9 mouse cellular contexts compared by ENCODE assay signal in genomic region chr17:56304718-56305117, GRCm38 (mm10). TPM values are rescaled to one million over a fixed set of nuclear protein-coding genes. Genes with fewer than 3 reads are reported as not detected.
DNase-seq lines count a peak whose midpoint lies in the region; ATAC-seq and TF ChIP-seq lines count a peak whose summit lies in the region.
"Had no signal": no experiment of that assay in that cellular context is flagged by ENCODE, and none has a peak within 500 bp of the region (broad histone marks: within the 10 kb centered on the region; RNA-seq: fewer than 3 reads in every experiment).

No protein-coding gene starts in this region.

- no peaks in the 10 kb centered on the region for H3K27me3 ChIP-seq in embryonic facial prominence, embryonic 12.5 days
- no peaks in the 10 kb centered on the region for H3K27me3 ChIP-seq in intestine, embryonic 16.5 days (replicated peaks; ENCODE audit: control insufficient read depth, insufficient read depth, low read length)
- no peaks in the 10 kb centered on the region for H3K27me3 ChIP-seq in neural tube, embryonic 12.5 days (replicated peaks)

- H3K4me1 ChIP-seq in embryonic facial prominence, embryonic 12.5 days, result peaks cover 34% of the 10 kb centered on the region
- H3K4me1 ChIP-seq in intestine, embryonic 16.5 days (ENCODE audit: control insufficient read depth, insufficient read depth, low read length), result peaks cover 39% of the 10 kb centered on the region
- H3K4me1 ChIP-seq in neural tube, embryonic 12.5 days, result peaks cover 38% of the 10 kb centered on the region

- peak overlapping the region; percentile 68; the same call in 1 of the 2 replicates for H3K4me3 ChIP-seq in layer of hippocampus, adult 2 months
- H3K4me3 ChIP-seq in embryonic facial prominence, embryonic 12.5 days, result peak overlapping the region; percentile 79
- H3K4me3 ChIP-seq in intestine, embryonic 16.5 days (ENCODE audit: low read length), result peak overlapping the region; percentile 77
- H3K4me3 ChIP-seq in neural tube, embryonic 12.5 days, result peak overlapping the region; percentile 79

- H3K36me3 ChIP-seq in embryonic facial prominence, embryonic 12.5 days, result peaks cover 37% of the 10 kb centered on the region
- no peaks in the 10 kb centered on the region for H3K36me3 ChIP-seq in intestine, embryonic 16.5 days (ENCODE audit: control insufficient read depth, insufficient read depth, low read length)
- peaks cover 16% of the 10 kb centered on the region; the same call in 1 of the 2 replicates for H3K36me3 ChIP-seq in neural tube, embryonic 12.5 days

- H3K4me2 ChIP-seq in embryonic facial prominence, embryonic 12.5 days (replicated peaks), result peak overlapping the region; percentile 95
- H3K4me2 ChIP-seq in intestine, embryonic 16.5 days (ENCODE audit: low read depth, low read length), result peak overlapping the region; percentile 93
- H3K4me2 ChIP-seq in neural tube, embryonic 12.5 days (replicated peaks), result peak overlapping the region; percentile 95

- no peak overlapping the region for H3K27ac ChIP-seq in layer of hippocampus, adult 2 months
- peak overlapping the region; percentile 66; the same call in 1 of the 2 replicates for H3K27ac ChIP-seq in embryonic facial prominence, embryonic 12.5 days
- peak overlapping the region; percentile 58 for H3K27ac ChIP-seq in intestine, embryonic 16.5 days (ENCODE audit: low read length)
- no peak overlapping the region for H3K27ac ChIP-seq in neural tube, embryonic 12.5 days

- 9% methylated on average over 11 of the region's 11 CpGs for WGBS in embryonic facial prominence, embryonic 12.5 days
- 6% methylated on average over 11 of the region's 11 CpGs for WGBS in intestine, embryonic 16.5 days
- WGBS in neural tube, embryonic 12.5 days, result 11% methylated on average over 11 of the region's 11 CpGs

- no peak for ATAC-seq in embryonic facial prominence, embryonic 12.5 days (ENCODE audit: insufficient number of reproducible peaks, insufficient read depth, low FRiP score, low TSS enrichment)
- ATAC-seq in intestine, embryonic 16.5 days, result no peak
- no peak for ATAC-seq in neural tube, embryonic 12.5 days (ENCODE audit: low FRiP score, low read depth)

- no peak for DNase-seq in layer of hippocampus, adult 2 months (ENCODE audit: low spot score in 2 of 2)
- no peak for DNase-seq in layer of hippocampus, adult 9-11 months
- no peak for DNase-seq in MN1 (ENCODE audit: low spot score)
- DNase-seq in ovary, adult 18-20 months (ENCODE audit: low spot score), result no peak
- DNase-seq in urinary bladder, postnatal 14 days (ENCODE audit: low spot score), result no peak

- TF ChIP-seq CTCF in layer of hippocampus, adult 2 months (conservative IDR thresholded peaks at IDR 0.05), result no peak

- peak overlapping the region; percentile 77 for H3K9ac ChIP-seq in embryonic facial prominence, embryonic 12.5 days
- H3K9ac ChIP-seq in intestine, embryonic 16.5 days (ENCODE audit: low read depth, low read length), result peak overlapping the region; percentile 72
- H3K9ac ChIP-seq in neural tube, embryonic 12.5 days, result peak overlapping the region; percentile 71

- no peaks in the 10 kb centered on the region for H3K9me3 ChIP-seq in embryonic facial prominence, embryonic 12.5 days
- H3K9me3 ChIP-seq in intestine, embryonic 16.5 days (ENCODE audit: control insufficient read depth, low read length), result no peaks in the 10 kb centered on the region
- H3K9me3 ChIP-seq in neural tube, embryonic 12.5 days, result no peaks in the 10 kb centered on the region

RNA-seq across cellular contexts. Expression of gene Uhrf1, which starts 1.6 kb away (rescaled TPM):
- 1 to 10 TPM; 1.7 to 2.1 TPM for total RNA-seq in layer of hippocampus, adult 2 months (2021)
- 157 and 160 TPM in 2 replicates for polyA plus RNA-seq in embryonic facial prominence, embryonic 12.5 days (2016; fragmentation: Nextera tagmentation; extraction: Ambion mirVana)
- polyA plus RNA-seq in intestine, embryonic 16.5 days (2015; fragmentation: Nextera tagmentation; extraction: Ambion mirVana), result 103 and 114 TPM in 2 replicates
- 94.7 and 95.2 TPM in 2 replicates for polyA plus RNA-seq in neural tube, embryonic 12.5 days (2016; fragmentation: Nextera tagmentation; extraction: Ambion mirVana)

RNA-seq across cellular contexts. Expression of gene Arrdc5, which starts 4.6 kb away (rescaled TPM):
- not detected for total RNA-seq in layer of hippocampus, adult 2 months (2021)
- polyA plus RNA-seq in embryonic facial prominence, embryonic 12.5 days (2016; fragmentation: Nextera tagmentation; extraction: Ambion mirVana), result not detected in 2 replicates
- not detected in 2 replicates for polyA plus RNA-seq in intestine, embryonic 16.5 days (2015; fragmentation: Nextera tagmentation; extraction: Ambion mirVana)
- polyA plus RNA-seq in neural tube, embryonic 12.5 days (2016; fragmentation: Nextera tagmentation; extraction: Ambion mirVana), result not detected in 2 replicates
- polyA plus RNA-seq: frontal cortex, adult 2 months had no signal

RNA-seq across cellular contexts. Expression of gene Plin3, which starts 12.0 kb away (rescaled TPM):
- total RNA-seq in layer of hippocampus, adult 2 months (2021), result 10 to 100 TPM; 16.8 to 17.2 TPM
- polyA plus RNA-seq in embryonic facial prominence, embryonic 12.5 days (2016; fragmentation: Nextera tagmentation; extraction: Ambion mirVana), result 56.6 and 67.4 TPM in 2 replicates
- polyA plus RNA-seq in intestine, embryonic 16.5 days (2015; fragmentation: Nextera tagmentation; extraction: Ambion mirVana), result 287 and 364 TPM in 2 replicates
- 29.0 and 31.7 TPM in 2 replicates for polyA plus RNA-seq in neural tube, embryonic 12.5 days (2016; fragmentation: Nextera tagmentation; extraction: Ambion mirVana)

RNA-seq across cellular contexts. Expression of gene Kdm4b, which starts 21.1 kb away (rescaled TPM):
- total RNA-seq in layer of hippocampus, adult 2 months (2021), result 10 to 100 TPM; 87.8 to 96.3 TPM
- 54.6 and 58.8 TPM in 2 replicates for polyA plus RNA-seq in embryonic facial prominence, embryonic 12.5 days (2016; fragmentation: Nextera tagmentation; extraction: Ambion mirVana)
- 21.3 and 22.5 TPM in 2 replicates for polyA plus RNA-seq in intestine, embryonic 16.5 days (2015; fragmentation: Nextera tagmentation; extraction: Ambion mirVana)
- 86.1 and 86.7 TPM in 2 replicates for polyA plus RNA-seq in neural tube, embryonic 12.5 days (2016; fragmentation: Nextera tagmentation; extraction: Ambion mirVana)

RNA-seq across cellular contexts. Expression of gene Ticam1, which starts 28.1 kb away (rescaled TPM):
- 1 to 10 TPM; 6.1 to 7.1 TPM for total RNA-seq in layer of hippocampus, adult 2 months (2021)
- polyA plus RNA-seq in embryonic facial prominence, embryonic 12.5 days (2016; fragmentation: Nextera tagmentation; extraction: Ambion mirVana), result 2.7 and 3.5 TPM in 2 replicates
- polyA plus RNA-seq in intestine, embryonic 16.5 days (2015; fragmentation: Nextera tagmentation; extraction: Ambion mirVana), result 16.4 and 19.4 TPM in 2 replicates
- 1.5 and 2.0 TPM in 2 replicates for polyA plus RNA-seq in neural tube, embryonic 12.5 days (2016; fragmentation: Nextera tagmentation; extraction: Ambion mirVana)

Comparison
In these comparisons a context has a peak if more than half of its experiments do, and no peak if none do; other contexts are left out.
1. H3K27ac ChIP-seq: peak in embryonic facial prominence, embryonic 12.5 days (single experiment) and intestine, embryonic 16.5 days (single experiment); none in layer of hippocampus, adult 2 months (single experiment) and neural tube, embryonic 12.5 days (single experiment).
2. Peak in every context shown above with its lines, with median percentiles within 50 percentile points of each other: H3K4me3 ChIP-seq, H3K4me2 ChIP-seq and H3K9ac ChIP-seq.